Mouse (Mus musculus): ENCODE data around the gene Pkd1l2.

Gene Pkd1l2

DNA sequence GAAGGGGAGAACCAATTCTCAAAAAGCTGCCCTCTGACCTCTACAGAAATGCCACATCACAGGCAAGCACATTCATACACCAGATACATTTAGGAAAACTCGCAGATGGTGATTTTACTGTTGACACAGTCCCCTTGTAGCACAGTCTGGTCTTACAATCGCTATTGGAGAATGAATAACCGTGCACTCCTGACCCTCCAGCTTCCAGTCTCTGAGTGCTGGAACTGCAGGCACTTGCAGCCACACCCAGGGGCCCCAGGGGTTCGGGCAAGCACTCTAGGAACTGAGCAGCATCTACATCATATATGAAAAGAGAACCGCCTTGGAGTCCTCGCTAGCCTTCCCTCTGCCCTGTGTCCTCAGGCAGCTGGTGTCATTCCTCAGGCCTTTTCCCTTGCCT is 50.8 kb downstream of the Pkd1l2 start:
- no peak for DNase-seq

DNA sequence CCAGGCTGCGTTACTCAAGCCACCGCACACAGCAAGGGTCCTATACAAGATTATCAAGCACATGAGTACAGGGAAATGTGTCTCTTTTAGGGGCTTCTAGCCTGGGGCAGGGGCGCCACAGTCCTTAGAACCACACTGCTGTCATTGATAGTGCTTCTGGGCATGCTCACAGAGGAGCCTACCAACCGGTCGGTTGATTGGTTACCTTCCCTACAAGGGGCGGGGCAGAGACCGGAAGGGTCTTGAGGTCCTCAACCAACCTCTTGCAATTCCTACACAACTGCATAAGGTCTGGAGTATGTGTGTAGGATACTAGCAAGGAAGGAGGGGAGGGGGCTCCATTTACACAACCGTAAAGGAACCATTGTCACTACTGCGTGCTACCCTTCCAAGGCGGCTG is 53.6 kb downstream of the Pkd1l2 start:
- DNase-seq = no peak

DNA sequence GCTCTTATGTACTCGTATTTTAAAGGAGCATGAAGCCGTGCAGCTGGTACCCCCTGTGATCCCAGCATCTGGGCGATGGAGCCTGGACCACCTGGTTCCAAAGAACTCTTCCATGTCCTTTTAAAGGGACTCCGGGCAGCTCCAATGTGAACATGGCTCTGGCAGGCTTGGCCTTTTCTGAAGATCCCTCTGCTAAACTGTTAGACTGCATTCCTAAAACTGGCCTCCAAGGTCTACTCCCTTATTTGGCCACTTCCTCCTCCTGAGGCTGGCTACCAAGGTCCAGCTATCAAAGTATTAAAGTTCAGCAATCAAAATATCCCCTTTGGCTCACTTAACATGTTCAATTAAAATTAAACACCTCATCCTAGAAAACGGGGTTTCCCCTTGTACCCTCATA is 54.6 kb downstream of the Pkd1l2 start:
- DNase-seq = no peak

DNA sequence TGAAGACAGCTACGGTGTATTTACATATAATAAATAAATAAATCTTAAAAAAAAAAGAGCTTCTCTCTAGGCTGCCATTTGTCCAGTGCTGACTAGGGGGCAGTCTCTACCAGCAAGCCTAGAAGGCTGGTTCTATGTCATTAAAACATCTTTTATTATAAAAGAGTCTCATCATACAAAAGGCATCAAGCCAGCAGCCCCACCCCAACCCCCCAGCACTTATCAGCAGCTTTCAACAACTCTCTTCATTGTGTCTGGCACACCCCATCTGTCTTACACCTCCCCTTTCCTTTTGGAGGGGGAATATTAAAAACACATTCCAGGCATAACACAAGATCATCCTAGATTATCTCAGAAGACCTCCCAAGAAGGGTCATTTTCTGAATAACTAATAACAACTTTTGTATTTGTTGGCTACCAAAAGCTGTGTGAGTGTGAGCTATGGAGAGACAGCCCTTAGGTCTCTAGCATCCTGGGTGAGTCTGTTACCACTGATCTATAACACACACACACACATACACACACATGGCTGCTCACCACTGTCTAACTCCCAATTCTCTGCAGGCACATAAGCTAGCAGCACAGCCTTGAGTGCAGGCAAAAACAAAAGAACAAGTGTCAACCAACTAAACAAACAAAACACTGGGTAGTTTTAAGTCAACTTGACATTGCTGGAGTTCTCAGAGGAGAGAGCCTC is 59.8 kb downstream of the Pkd1l2 start:
- no peak for DNase-seq

DNA sequence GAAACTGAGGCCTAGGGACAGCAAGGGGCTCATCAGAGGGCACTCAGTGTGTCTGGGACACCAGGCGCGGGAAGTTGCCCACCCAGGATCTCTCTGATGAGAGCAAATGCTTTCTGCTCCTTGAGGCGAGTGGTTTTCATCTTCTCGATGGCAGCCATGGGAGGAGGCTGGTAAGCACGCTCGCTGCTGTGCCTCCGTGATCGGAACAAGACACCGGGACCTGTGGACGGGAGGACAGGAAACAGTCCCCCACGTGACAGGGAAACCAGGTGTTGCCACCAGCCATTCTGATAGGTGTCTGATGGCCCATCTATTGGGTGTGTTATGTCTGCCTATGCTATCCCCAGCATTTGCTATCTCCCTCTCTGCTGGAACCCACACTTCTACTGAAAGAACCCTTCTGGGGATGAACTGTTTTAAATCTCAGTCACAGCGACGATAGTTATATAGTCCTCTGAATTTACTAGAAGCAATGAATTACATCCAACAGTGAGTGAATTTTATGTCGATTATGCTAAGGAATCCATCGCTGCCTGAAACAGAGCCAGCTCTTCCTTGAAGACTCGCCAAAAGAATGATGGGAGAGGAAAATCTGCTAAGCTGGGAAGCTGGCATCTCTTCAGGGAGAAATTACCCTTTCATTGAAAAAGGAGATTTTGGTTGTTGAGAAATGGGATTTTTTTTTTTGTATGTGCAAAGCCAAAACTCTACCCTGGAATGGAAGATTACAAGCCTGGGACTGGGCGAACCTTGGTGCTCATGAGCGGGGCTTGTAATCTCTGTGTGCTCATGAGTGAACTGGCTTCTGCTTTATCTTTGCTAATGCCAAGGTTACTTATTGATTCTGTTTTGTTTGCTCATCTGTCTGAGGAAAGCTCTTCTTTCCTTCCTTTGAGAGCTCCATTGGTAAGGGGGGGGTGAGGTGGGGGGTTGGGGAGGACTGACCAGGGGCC is 62.6 kb downstream of the Pkd1l2 start:
- no peak for DNase-seq

DNA sequence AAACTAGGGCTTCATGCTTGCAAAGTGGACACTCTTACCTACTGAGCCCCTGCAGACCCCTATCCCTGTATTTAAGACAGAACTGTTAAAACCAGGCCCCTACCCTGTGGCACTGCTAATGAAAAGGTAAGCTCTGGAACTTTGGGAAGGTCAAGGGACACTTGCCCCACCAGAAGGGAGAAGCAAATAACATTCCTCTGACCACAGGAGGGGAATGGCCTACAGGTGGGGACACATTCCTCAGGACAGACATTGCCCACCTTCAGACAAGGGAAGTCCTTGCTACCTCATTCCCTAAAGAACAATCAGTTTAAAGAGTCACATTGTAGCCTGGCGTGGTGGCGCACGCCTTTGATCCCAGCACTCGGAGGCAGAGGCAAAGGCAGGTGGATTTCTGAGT is 64.4 kb downstream of the Pkd1l2 start:
- DNase-seq = no peak

DNA sequence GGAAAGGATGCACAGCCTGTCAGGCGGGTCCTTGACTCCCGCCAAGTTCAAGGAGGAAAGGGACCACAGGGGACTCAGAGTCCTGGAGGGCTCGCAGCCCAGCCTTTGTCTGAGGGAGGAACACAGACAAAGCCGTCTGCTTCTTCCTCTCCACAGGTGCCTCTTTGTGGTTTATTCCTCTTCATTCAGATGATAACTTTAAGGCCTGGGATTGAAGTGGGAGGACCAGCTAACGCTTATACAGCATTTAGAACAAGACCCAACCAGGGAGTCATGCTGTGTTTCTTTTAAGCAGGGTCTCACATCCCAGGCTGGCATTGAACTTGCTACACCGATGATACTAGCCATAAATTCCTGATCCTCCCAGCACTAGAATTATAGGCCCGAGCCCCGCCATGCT is 65.2 kb downstream of the Pkd1l2 start:
- no peak for DNase-seq

DNA sequence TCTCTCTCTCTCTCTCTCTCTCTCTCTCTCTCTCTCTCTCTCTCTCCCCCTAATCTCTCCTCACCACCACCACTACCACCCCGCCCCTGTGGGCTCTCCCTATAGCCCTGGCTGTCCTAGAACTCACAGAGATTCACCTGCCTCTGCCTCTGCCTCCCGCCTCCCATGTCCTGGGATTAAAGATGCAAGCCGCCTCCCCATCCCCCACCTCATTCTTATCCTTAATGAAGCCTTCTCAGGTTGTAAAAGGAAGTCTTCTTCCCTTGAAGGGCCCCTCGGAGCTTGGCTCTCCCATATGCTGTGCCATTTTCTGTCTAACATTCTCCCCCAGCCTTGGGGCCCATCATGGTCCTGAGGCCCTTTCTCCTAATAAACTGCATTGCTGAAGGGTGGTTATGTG is 66.6 kb downstream of the Pkd1l2 start:
- no peak for DNase-seq

DNA sequence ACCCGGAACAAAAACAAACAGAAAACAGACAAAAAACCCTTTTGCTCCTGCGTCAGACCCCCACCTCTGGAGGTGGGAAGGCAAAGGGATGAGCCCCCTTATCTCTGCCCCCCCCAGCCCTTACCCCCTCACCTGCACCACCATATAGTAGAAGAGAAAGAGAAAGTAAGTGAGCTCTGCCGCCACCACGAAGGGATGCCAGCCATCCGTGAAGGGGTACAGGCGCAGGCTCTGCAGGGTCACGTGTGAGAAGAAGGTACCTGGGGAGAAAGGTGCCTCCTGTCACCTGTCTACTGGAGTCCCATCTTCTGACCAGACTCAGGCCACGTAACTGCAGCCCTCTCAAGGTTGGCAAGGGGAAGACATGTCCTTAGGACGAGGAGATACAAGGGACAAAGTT is 70.9 kb downstream of the Pkd1l2 start:
- DNase-seq = no peak

DNA sequence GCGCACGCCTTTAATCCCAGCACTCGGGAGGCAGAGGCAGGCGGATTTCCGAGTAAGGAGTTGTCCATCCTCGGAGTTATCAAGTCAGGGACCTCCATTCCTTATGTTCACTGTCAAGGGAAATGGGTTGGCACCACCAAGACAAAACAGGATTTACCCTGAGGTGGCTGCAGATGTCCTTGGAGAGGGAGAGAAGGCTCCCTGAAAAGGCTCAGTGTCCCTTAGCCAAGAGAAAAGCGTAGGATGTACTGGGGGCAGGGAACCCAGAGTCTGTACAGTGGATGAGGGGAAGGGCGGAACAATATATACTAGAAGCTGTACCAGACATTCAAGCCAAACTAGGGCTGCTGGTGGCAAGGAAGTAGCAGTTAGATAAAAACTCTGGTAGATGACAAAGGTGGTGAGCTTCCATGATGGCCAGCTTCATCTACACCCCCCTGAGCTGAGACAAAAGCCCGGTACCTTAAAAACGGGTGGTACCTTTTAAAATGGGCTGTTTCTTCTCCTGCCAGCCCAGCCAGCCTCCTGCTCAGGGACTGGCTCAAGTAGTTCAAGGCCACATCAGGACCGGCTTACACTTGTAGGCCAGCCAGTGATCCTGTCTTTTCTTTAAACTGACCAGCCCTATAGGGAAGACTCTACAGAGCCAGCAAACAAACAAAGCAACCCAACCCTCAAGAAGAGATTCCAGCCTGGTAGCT is 88.1 kb downstream of the Pkd1l2 start:
- DNase-seq = no peak

DNA sequence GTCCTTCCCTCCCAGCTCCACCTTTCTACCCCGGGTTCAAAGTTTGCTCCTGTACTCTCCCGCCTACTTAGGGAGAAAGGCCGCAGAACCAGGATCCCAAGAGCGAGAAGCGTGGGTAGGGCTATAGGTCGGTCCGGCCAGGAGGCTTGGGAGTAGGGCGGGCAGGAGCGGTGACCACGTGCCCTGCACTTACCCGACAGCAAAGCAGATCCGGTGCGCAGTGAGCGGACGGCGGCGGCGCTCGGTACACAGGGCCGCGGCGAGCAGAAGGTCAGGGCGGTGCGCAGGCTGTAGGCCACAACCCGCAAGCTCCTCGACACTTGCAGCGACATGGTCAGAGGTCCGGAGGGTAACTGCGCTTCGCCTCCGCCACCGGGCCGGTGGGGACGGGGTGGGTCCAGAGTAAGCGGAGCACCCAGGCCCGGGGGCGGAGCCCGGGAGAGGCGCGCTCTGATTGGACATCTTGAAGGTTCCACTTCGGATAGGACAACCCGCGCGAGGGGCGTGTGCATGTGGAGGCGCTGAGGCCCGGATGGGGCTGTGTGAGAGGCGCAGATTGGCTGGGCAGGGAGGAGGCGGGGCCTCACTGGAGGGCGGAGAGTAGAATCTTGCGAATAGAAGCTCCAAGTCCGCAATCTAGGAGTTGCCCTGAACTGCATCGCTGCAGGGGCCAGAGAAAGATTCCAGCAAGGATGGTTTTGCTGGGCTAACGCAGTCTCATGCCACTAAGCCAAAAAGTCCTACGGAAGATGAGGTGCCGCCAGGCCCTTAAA is 89.0 kb downstream of the Pkd1l2 start, which contains the start of gene Gcsh:
Gene Gcsh, minus strand, starts transcription at position 443 of the 773 bp plus-strand sequence.
- DNase-seq = peak; percentile 98

DNA sequence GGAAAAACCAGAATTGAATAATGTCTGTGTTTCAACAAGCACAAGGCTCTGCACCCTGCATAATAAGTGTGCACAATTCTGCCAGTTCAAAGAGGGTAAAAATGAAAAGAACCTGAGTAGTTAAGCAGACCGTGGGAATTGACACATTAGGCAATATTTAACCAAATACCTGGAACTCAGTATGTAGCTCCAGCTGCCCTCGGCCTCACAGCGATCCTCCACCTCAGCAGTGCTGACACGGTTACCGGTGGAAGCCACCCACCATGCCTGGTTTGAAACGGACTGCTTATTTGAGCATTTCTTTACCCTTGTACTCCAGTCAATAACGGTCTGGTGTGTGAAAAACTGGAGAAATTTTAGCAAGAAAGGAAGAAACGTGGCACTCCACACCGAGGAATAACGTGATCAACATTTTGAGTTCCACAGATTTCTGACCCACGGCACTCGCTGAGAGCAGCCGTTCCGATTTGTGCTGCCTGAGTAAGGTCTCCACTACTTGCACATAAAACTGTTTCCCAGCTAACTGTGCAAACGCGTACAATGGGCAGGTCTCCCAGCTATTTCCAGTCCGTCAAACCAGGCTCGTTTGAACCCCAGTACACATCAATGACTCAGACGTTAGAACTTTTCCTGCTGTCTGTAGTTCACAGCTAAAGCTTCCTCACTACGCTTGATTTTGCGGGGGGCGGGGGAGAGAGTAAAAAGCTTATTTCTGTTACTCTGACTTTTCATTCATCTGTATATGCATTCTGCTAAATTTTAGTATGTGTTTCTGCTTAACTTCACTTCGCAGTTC is 89.9 kb downstream of the Pkd1l2 start:
- DNase-seq = no peak

DNA sequence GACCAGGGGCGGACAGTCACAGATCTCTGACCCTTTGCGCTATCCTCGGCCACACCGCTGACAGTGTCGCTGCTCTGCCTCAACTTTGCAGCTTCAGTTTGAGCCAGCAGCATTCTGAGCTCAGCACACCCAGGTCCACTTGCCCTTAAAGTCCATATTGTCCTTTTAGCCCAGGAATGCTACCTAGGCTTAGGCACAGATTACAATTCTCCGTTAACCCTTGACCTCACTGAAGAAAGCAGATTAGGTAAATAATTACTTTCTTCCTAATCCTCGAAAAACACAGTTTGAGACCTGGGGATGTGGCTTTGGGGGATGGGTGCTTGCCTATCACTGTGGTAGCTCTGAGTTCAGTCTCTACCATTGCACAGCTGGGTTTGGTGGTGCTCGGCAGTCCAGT is 91.0 kb downstream of the Pkd1l2 start:
- DNase-seq = no peak

DNA sequence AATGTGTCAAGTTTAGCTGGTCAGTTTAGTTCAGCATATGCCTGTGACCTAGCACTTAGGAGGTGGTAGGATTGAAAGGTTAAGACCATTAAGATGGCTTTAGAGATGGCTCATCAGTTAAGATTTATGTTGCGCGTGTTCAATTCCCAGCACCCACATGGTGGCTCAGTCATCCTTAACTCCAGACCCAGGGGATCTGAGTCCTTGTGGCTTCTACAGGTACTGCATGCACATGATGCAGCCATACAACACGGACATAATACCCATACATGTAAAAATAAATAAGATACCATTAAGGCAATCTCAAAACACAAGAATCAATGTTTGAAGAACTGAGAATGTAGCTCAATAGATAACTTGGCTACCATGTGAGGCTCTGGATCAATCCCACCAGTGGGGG is 92.4 kb downstream of the Pkd1l2 start:
- DNase-seq = no peak

DNA sequence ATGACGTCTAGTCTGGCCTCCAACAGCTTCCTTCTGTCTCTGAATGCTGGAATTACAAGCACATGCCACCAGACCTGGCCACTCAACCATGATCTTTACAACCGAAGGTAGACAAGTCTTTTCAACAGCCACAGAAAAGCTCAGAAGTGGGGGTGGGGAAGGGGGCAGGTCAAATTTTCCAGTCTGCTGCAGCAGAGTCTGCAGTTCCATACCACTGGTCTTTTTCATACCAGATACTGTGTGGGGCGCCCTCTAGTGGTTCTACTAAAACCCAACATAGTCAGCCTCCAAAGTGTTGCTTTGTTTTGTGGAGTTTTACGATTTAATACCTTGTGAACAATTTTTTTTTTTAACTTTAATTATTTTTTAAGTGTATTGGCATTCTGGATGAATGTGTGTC is 102.1 kb downstream of the Pkd1l2 start:
- DNase-seq = peak; percentile 73

DNA sequence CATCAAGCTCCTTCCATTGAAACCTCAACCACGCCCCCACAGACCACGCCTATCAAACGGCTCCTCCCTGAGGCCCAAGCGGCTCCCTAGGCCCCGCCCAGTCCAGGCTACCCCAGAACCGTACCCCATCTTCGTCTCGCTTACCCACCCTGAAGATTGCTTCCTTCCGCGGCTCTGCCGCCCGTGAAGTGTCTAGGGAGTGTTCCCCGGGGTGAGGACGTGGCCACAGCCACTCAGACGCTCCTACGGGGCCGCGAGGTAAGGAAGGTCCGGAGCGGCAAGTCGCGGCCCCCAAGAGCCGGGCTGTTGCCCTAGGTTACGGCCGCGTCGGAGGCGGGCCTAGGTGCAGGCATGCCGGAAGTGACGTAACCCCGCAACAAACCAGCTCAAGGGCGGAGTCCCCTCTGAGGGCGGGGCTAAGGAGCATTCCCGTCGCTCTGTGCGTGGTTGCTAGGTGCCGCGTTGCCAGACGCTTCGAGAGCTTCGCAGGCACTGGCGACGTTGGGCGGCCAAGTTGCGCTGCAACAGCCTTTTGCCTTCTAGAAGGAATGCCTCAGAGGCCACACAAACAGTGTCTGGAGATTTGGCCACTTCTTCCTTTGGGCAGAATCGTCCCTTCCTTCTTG is 103.5 kb downstream of the Pkd1l2 start, which contains the start of gene 1700030J22Rik:
Gene 1700030J22Rik, minus strand, starts transcription at position 329 of the 626 bp plus-strand sequence.
- DNase-seq = peak; percentile 99

DNA sequence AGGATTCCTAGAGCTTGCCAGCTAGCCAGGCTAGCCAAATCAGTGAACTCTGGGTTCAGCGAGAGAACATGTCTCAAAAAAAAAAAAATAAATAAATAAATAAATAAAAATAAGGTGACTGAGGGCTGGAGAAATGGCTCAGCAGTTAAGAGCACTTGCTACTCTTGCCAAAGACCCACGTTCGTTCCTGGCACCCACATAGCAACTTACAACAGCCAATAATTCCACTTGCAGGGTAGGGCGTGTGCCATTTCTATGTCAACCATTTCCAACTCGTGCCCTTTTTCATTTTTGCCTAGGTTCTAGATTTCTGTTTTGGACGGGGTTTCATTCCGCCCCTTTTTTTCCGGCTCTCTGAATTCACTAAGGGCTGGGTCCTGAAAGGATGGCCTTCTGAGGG is 104.2 kb downstream of the Pkd1l2 start:
- DNase-seq = no peak

DNA sequence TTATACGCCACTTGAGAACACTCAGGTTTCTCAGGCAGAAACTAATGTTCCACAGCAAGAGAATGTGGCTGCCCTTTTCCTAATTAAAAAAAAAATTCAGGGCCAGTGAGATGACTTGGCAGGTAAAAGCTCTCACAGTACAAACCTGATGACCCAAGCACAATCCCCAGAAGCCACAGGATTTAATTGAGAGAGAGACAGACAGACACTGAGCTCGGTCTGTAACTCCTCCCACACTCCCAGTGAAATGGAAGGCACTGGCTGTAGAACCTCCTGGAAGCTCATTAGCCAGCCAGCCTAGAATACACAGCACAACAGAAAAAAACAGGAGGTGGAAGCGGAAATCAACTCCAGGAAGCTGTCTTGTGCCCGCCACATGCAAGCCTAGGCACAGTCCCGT is 106.6 kb downstream of the Pkd1l2 start:
- DNase-seq = no peak

DNA sequence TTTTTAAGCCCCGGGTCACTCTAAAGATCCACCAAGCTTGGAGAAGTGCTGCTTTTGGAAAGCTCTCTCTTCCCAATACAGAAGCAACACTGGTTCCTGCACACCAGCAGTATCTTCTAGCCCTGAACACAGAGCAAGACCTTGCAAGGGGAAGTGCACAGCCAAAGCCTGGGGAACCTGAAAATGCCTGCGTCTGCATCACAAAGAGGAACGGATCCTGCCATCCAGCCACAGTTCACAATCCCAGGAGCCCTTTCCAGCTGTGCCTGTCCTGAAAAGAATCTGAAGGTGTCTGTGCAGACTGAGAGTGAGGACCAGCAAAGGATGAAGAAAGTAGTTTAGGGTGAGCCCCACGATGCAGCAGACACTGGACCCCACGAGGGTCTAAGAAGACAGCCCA is 107.2 kb downstream of the Pkd1l2 start:
- no peak for DNase-seq

DNA sequence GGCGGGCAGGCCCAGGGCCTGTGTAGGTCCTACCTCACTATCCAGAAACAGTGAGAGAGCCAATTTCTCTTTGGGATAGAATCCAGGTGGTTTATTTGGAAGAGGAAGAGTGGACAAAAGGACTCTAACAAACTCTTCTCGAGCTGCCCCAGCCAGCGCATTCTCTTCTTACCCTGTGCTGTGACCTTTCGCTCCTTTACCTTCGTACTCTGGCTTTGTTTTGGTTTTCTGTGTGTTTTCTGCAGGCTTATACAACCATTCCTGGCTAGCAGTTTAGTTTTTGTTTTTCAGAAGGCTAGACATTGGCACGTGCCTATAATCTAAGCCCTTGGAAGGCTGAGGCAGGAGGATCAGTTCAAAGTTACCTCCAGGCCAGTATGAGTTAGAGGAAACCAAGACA is 112.7 kb downstream of the Pkd1l2 start:
- no peak for DNase-seq

DNA sequence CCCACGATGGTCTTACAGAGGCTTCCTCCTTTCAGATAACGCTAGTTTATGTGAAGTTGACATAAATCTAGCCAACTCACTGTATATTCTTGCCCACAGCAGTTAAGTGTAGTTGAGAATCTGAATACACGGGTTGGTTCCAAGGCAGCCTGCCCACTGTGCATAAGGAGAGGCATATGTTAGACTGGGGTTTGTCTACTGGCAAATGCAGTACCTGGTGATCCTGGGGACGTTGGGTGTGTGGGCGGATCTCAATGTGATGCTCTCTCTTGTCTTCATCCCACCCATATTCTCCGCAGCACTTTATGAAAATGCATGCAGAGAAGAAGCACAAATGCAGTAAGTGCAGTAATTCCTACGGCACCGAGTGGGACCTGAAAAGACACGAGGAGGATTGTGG is 127.8 kb downstream of the Pkd1l2 start:
- no peak for DNase-seq
